Mouse (Mus musculus): ENCODE results near the gene Cfap54. TPM values are rescaled to one million over a fixed set of nuclear protein-coding genes. Genes with fewer than 3 reads are reported as not detected.

The Cfap54 gene
- polyA plus RNA-seq, 1 experiment, result 0.01 TPM

- Histone ChIP-seq H3K79me2 (ENCODE audit: control insufficient read depth, insufficient read depth) (no peaks in the 10 kb centered on the region), H3K27me3 (ENCODE audit: control insufficient read depth, insufficient read depth, insufficient read length) (no peaks in the 10 kb centered on the region), H3ac (ENCODE audit: control insufficient read depth, insufficient read length, low read depth) (no peak overlapping the region), H3K79me3 (ENCODE audit: low read depth) (no peaks in the 10 kb centered on the region), H3K4me3 (ENCODE audit: insufficient read depth, poor library complexity, severe bottlenecking) (no peak overlapping the region), H3K36me3 (ENCODE audit: control insufficient read depth, insufficient read depth) (no peaks in the 10 kb centered on the region)
- TF ChIP-seq CTCF (IDR thresholded peaks at IDR 0.05; ENCODE audit: control insufficient read depth, insufficient read depth, insufficient read length) (no peak), MYOG (IDR thresholded peaks at IDR 0.05; ENCODE audit: control insufficient read depth, extremely low read depth, insufficient read length) (no peak), USF1 (IDR thresholded peaks at IDR 0.05; ENCODE audit: low read depth) (no peak), FOSL1 (IDR thresholded peaks at IDR 0.05; ENCODE audit: insufficient read depth, low read length, poor library complexity, severe bottlenecking) (no peak), MAX (IDR thresholded peaks at IDR 0.05) (no peak), CEBPB (IDR thresholded peaks at IDR 0.05; ENCODE audit: low read depth) (no peak), MYOD1 (IDR thresholded peaks at IDR 0.05; ENCODE audit: control insufficient read depth, insufficient read length, low read depth) (no peak)
Observed at GRCm38 (mm10) chr10:92998536-92998935, 82.9 kb downstream of the Cfap54 start.

DNA sequence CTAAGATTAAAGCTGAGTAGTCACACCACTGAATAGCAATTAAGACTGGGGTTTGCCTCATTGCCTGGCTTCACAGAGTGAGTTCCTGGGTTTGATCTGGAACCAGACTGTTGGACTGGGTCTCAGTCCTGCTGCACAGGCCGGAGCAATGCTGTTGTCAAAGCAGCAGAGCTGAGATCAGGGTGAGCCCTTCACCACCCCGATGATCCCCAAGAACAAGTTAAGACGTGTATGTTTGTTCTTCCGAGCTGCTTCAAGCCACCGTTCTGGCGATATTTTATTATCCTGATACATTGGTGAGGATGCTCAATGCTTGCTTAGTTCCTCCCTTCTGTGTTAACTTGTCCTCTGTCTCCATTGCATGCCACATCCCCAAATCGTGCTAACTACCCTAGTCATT lies 86.2 kb downstream of the Cfap54 start:
- Histone ChIP-seq H3K4me3 (ENCODE audit: insufficient read depth, poor library complexity, severe bottlenecking) (no peak overlapping the region), H3K27me3 (ENCODE audit: control insufficient read depth, insufficient read depth, insufficient read length) (no peaks in the 10 kb centered on the region), H3ac (ENCODE audit: control insufficient read depth, insufficient read length, low read depth) (no peak overlapping the region), H3K36me3 (ENCODE audit: control insufficient read depth, insufficient read depth) (no peaks in the 10 kb centered on the region), H3K79me3 (ENCODE audit: low read depth) (no peaks in the 10 kb centered on the region), H3K79me2 (ENCODE audit: control insufficient read depth, insufficient read depth) (no peaks in the 10 kb centered on the region)
- TF ChIP-seq CTCF (IDR thresholded peaks at IDR 0.05; ENCODE audit: control insufficient read depth, insufficient read depth, insufficient read length) (no peak), MYOG (IDR thresholded peaks at IDR 0.05; ENCODE audit: control insufficient read depth, extremely low read depth, insufficient read length) (no peak)

DNA sequence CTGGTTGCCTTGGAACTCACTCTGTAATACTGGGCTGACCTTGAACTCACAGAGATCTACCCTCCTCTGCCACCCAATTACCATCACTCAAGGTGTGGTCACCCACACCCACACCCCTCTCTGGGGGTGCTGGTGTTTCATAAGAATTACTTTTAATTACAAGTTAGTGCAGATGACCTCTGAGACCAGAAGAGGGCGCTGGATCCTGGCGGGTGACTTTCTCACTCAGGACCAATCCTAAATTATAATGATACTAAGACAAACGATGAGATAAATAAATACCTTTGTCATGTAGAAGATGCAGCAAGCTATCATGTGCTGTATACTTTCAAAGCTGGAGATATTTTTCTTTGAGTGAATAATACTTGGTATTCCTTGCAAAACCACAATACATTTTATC lies 87.1 kb downstream of the Cfap54 start:
- no peak overlapping the region for H3K4me3 ChIP-seq (ENCODE audit: insufficient read depth, poor library complexity, severe bottlenecking)
- no peaks in the 10 kb centered on the region for H3K27me3 ChIP-seq (ENCODE audit: control insufficient read depth, insufficient read depth, insufficient read length)
- no peak overlapping the region for H3ac ChIP-seq (ENCODE audit: control insufficient read depth, insufficient read length, low read depth)
- no peaks in the 10 kb centered on the region for H3K36me3 ChIP-seq (ENCODE audit: control insufficient read depth, insufficient read depth)
- TF ChIP-seq FOSL1 (IDR thresholded peaks at IDR 0.05; ENCODE audit: insufficient read depth, low read length, poor library complexity, severe bottlenecking), result no peak
- TF ChIP-seq MYOD1 (IDR thresholded peaks at IDR 0.05; ENCODE audit: control insufficient read depth, insufficient read length, low read depth), result no peak
- no peak for TF ChIP-seq USF1 (IDR thresholded peaks at IDR 0.05; ENCODE audit: low read depth)
- TF ChIP-seq MAX (IDR thresholded peaks at IDR 0.05), result no peak
- no peak for TF ChIP-seq CTCF (IDR thresholded peaks at IDR 0.05; ENCODE audit: control insufficient read depth, insufficient read depth, insufficient read length)
- no peak for TF ChIP-seq CEBPB (IDR thresholded peaks at IDR 0.05; ENCODE audit: low read depth)
- TF ChIP-seq MYOG (IDR thresholded peaks at IDR 0.05; ENCODE audit: control insufficient read depth, extremely low read depth, insufficient read length), result no peak
- no peaks in the 10 kb centered on the region for H3K79me3 ChIP-seq (ENCODE audit: low read depth)
- no peaks in the 10 kb centered on the region for H3K79me2 ChIP-seq (ENCODE audit: control insufficient read depth, insufficient read depth)

- Histone ChIP-seq H3K4me3 (ENCODE audit: insufficient read depth, poor library complexity, severe bottlenecking) (no peak overlapping the region), H3K79me2 (ENCODE audit: control insufficient read depth, insufficient read depth) (no peaks in the 10 kb centered on the region), H3K27me3 (ENCODE audit: control insufficient read depth, insufficient read depth, insufficient read length) (no peaks in the 10 kb centered on the region), H3ac (ENCODE audit: control insufficient read depth, insufficient read length, low read depth) (no peak overlapping the region), H3K36me3 (ENCODE audit: control insufficient read depth, insufficient read depth) (no peaks in the 10 kb centered on the region), H3K79me3 (ENCODE audit: low read depth) (no peaks in the 10 kb centered on the region)
- TF ChIP-seq USF1 (IDR thresholded peaks at IDR 0.05; ENCODE audit: low read depth) (no peak), MAX (IDR thresholded peaks at IDR 0.05) (no peak), FOSL1 (IDR thresholded peaks at IDR 0.05; ENCODE audit: insufficient read depth, low read length, poor library complexity, severe bottlenecking) (no peak), MYOG (IDR thresholded peaks at IDR 0.05; ENCODE audit: control insufficient read depth, extremely low read depth, insufficient read length) (no peak), CTCF (IDR thresholded peaks at IDR 0.05; ENCODE audit: control insufficient read depth, insufficient read depth, insufficient read length) (no peak), MYOD1 (IDR thresholded peaks at IDR 0.05; ENCODE audit: control insufficient read depth, insufficient read length, low read depth) (no peak), CEBPB (IDR thresholded peaks at IDR 0.05; ENCODE audit: low read depth) (no peak)
Observed at GRCm38 (mm10) chr10:92992526-92992925, 88.9 kb downstream of the Cfap54 start.

- no peak for TF ChIP-seq MAX (IDR thresholded peaks at IDR 0.05)
- no peak for TF ChIP-seq FOSL1 (IDR thresholded peaks at IDR 0.05; ENCODE audit: insufficient read depth, low read length, poor library complexity, severe bottlenecking)
- TF ChIP-seq MYOD1 (IDR thresholded peaks at IDR 0.05; ENCODE audit: control insufficient read depth, insufficient read length, low read depth), result no peak
- no peak for TF ChIP-seq CTCF (IDR thresholded peaks at IDR 0.05; ENCODE audit: control insufficient read depth, insufficient read depth, insufficient read length)
- no peak for TF ChIP-seq USF1 (IDR thresholded peaks at IDR 0.05; ENCODE audit: low read depth)
- TF ChIP-seq MYOG (IDR thresholded peaks at IDR 0.05; ENCODE audit: control insufficient read depth, extremely low read depth, insufficient read length), result no peak
- TF ChIP-seq CEBPB (IDR thresholded peaks at IDR 0.05; ENCODE audit: low read depth), result no peak
- no peak overlapping the region for H3ac ChIP-seq (ENCODE audit: control insufficient read depth, insufficient read length, low read depth)
- no peaks in the 10 kb centered on the region for H3K79me3 ChIP-seq (ENCODE audit: low read depth)
- H3K4me3 ChIP-seq (ENCODE audit: insufficient read depth, poor library complexity, severe bottlenecking), result no peak overlapping the region
- H3K79me2 ChIP-seq (ENCODE audit: control insufficient read depth, insufficient read depth), result no peaks in the 10 kb centered on the region
- H3K36me3 ChIP-seq (ENCODE audit: control insufficient read depth, insufficient read depth), result no peaks in the 10 kb centered on the region
- H3K27me3 ChIP-seq (ENCODE audit: control insufficient read depth, insufficient read depth, insufficient read length), result no peaks in the 10 kb centered on the region
Observed at GRCm38 (mm10) chr10:92990576-92990975, 90.8 kb downstream of the Cfap54 start.

GRCm38 (mm10) chr10:92965134-92965533 lies 116.3 kb downstream of the Cfap54 start:
- Histone ChIP-seq H3ac (ENCODE audit: control insufficient read depth, insufficient read length, low read depth) (no peak overlapping the region), H3K79me3 (ENCODE audit: low read depth) (no peaks in the 10 kb centered on the region)
- TF ChIP-seq MYOG (IDR thresholded peaks at IDR 0.05; ENCODE audit: control insufficient read depth, extremely low read depth, insufficient read length) (no peak), MAX (IDR thresholded peaks at IDR 0.05) (no peak), CEBPB (IDR thresholded peaks at IDR 0.05; ENCODE audit: low read depth) (no peak), MYOD1 (IDR thresholded peaks at IDR 0.05; ENCODE audit: control insufficient read depth, insufficient read length, low read depth) (no peak), CTCF (IDR thresholded peaks at IDR 0.05; ENCODE audit: control insufficient read depth, insufficient read depth, insufficient read length) (no peak)

More at GRCm38 (mm10) chr10:92965134-92965533, 116.3 kb downstream of the Cfap54 start:
- Histone ChIP-seq H3K27me3 (ENCODE audit: control insufficient read depth, insufficient read depth, insufficient read length) (no peaks in the 10 kb centered on the region), H3K79me2 (ENCODE audit: control insufficient read depth, insufficient read depth) (no peaks in the 10 kb centered on the region), H3K36me3 (ENCODE audit: control insufficient read depth, insufficient read depth) (no peaks in the 10 kb centered on the region), H3K4me3 (ENCODE audit: insufficient read depth, poor library complexity, severe bottlenecking) (no peak overlapping the region)

All from C2C12 (cell line).